Mouse (Mus musculus): ENCODE measurements around the gene Pclo. TPM values are rescaled to one million over a fixed set of nuclear protein-coding genes. Genes with fewer than 3 reads are reported as not detected.

The Pclo gene
- polyA plus RNA-seq, 1 experiment from 2014 or later = 0.11 TPM

DNA sequence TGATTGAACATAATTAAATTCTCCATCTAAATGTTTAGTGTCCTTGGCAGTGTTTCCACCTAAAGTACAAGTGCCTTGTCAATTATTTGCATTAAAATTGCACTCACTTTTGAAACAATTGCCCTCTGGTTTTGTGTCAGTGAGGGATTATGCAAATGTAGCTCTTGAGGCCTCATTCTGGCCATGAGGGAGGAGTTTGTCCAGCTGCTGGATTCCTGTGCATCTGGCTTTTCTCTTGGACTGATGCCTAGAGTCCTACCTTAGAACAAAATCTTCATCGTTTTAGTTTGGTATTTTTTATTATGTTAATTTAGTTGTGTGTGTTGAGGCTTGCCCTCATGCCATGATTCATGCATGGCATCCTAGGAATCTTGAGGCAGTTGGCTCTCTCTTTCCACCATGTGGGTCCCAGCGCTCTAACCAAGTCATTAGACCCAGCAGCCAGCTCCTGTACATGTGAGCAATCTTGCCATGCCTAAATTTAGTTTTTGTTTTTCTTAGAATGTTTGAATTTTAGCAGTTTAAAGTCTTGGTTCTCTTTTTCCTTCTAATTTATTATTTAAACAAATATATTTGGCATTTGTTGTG, 80.8 kb downstream of the Pclo start:
- no peaks in the 10 kb centered on the region for H3K4me1 ChIP-seq
- no peaks in the 10 kb centered on the region for H3K9me3 ChIP-seq (replicated peaks)
- H3K36me3 ChIP-seq = no peaks in the 10 kb centered on the region
- no peak for DNase-seq (ENCODE audit: low spot score)
- no peak overlapping the region for H3K27ac ChIP-seq
- no peak overlapping the region for H3K4me3 ChIP-seq
- no peaks in the 10 kb centered on the region for H3K27me3 ChIP-seq (ENCODE audit: low read depth, poor library complexity, severe bottlenecking)
- WGBS = 77% methylated on average over 2 of the region's 2 CpGs

DNA sequence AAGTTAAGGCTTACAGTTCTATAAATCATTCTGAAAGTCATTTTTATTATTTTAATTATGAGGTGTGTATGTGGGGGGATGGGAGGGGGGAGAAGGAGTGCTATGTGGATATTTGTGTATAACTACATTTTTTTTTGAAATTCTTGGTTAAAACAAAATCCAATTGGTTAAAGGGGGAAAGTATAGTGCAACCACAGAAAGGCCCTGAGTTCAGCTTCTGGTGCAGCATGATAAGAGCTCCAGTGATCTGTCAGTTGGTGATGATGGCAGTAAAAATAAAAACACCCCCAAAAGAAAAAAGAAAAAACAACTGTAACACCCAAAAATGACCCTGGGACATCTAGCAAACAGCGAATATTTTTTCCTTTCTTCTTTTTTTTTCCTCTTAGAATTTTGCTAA, 93.6 kb downstream of the Pclo start:
- Histone ChIP-seq H3K36me3 (no peaks in the 10 kb centered on the region), H3K4me1 (no peaks in the 10 kb centered on the region), H3K9me3 (replicated peaks) (no peaks in the 10 kb centered on the region), H3K27ac (no peak overlapping the region), H3K4me3 (no peak overlapping the region), H3K27me3 (ENCODE audit: low read depth, poor library complexity, severe bottlenecking) (no peaks in the 10 kb centered on the region)
- WGBS = 68% methylated on average over 1 of the region's 1 CpGs
- DNase-seq (ENCODE audit: low spot score) = no peak

- H3K4me1 ChIP-seq = no peaks in the 10 kb centered on the region
- no peaks in the 10 kb centered on the region for H3K27me3 ChIP-seq (ENCODE audit: low read depth, poor library complexity, severe bottlenecking)
- no peak overlapping the region for H3K27ac ChIP-seq
- no peak overlapping the region for H3K4me3 ChIP-seq
- no peak for DNase-seq (ENCODE audit: low spot score)
- no peaks in the 10 kb centered on the region for H3K9me3 ChIP-seq (replicated peaks)
- WGBS = 89% methylated on average over 7 of the region's 7 CpGs
- H3K36me3 ChIP-seq = no peaks in the 10 kb centered on the region
These were observed 106.4 kb downstream of the Pclo start for GRCm38 (mm10) chr5:14621146-14621545.

DNA sequence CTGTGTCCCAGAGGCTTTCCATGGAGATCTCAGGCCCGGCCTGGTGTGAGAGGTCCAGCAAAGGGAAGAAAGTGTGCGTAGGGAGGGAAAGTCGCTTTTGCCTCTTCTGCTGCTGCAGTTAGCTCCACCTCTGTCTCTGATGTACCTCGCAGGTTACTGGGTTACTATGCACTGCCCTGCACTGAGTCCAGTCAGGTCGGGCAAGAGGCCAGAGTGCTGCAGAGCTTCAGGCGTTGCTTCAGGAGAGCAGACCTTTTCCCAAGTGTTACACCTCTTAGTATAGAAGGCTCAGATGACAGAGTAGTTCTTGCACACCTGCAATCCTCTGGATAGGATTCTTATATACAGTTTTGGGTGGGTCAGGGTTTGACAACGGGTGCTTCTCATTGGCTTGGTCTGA, 108.6 kb downstream of the Pclo start:
- no peaks in the 10 kb centered on the region for H3K27me3 ChIP-seq (ENCODE audit: low read depth, poor library complexity, severe bottlenecking)
- H3K4me1 ChIP-seq = no peaks in the 10 kb centered on the region
- no peaks in the 10 kb centered on the region for H3K9me3 ChIP-seq (replicated peaks)
- DNase-seq (ENCODE audit: low spot score) = no peak
- no peak overlapping the region for H3K27ac ChIP-seq
- WGBS = 71% methylated on average over 7 of the region's 7 CpGs
- no peak overlapping the region for H3K4me3 ChIP-seq
- H3K36me3 ChIP-seq = no peaks in the 10 kb centered on the region

GRCm38 (mm10) chr5:14641260-14641659, 126.5 kb downstream of the Pclo start:
- 87% methylated on average over 1 of the region's 1 CpGs for WGBS

GRCm38 (mm10) chr5:14645856-14646255, 131.1 kb downstream of the Pclo start:
- Histone ChIP-seq H3K27ac (no peak overlapping the region), H3K36me3 (no peaks in the 10 kb centered on the region), H3K4me1 (no peaks in the 10 kb centered on the region), H3K27me3 (ENCODE audit: low read depth, poor library complexity, severe bottlenecking) (no peaks in the 10 kb centered on the region), H3K4me3 (no peak overlapping the region), H3K9me3 (replicated peaks) (no peaks in the 10 kb centered on the region)
- DNase-seq (ENCODE audit: low spot score) = no peak
- WGBS = 93% methylated on average over 3 of the region's 3 CpGs

More at GRCm38 (mm10) chr5:14641260-14641659, 126.5 kb downstream of the Pclo start:
- Histone ChIP-seq H3K27ac (no peak overlapping the region), H3K4me3 (no peak overlapping the region), H3K36me3 (no peaks in the 10 kb centered on the region), H3K9me3 (replicated peaks) (no peaks in the 10 kb centered on the region), H3K4me1 (no peaks in the 10 kb centered on the region), H3K27me3 (ENCODE audit: low read depth, poor library complexity, severe bottlenecking) (no peaks in the 10 kb centered on the region)
- DNase-seq (ENCODE audit: low spot score) = no peak

DNA sequence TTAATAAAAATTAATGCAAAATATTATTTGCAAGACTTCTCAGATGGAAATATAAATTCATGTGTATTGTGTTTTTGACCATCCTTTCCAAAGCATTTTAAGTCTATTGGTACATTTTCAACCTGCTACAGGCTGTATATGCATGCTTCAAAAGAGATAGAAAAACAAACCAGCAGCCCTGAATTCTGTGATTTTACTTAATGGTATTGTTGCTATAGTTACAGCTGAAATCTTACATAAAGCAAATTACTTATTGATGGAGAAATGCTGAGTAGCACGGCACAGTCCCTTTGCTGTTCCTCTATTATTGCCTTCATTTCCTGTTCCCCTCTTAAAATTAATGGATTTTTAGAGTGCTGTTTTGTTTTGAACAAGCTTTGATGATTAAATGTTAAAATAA, 145.9 kb downstream of the Pclo start:
- no peak for DNase-seq (ENCODE audit: low spot score)
- no peak overlapping the region for H3K4me3 ChIP-seq
- 70% methylated on average over 1 of the region's 1 CpGs for WGBS
- no peaks in the 10 kb centered on the region for H3K9me3 ChIP-seq (replicated peaks)
- no peaks in the 10 kb centered on the region for H3K27me3 ChIP-seq (ENCODE audit: low read depth, poor library complexity, severe bottlenecking)
- no peaks in the 10 kb centered on the region for H3K4me1 ChIP-seq
- H3K27ac ChIP-seq = no peak overlapping the region
- no peaks in the 10 kb centered on the region for H3K36me3 ChIP-seq

DNA sequence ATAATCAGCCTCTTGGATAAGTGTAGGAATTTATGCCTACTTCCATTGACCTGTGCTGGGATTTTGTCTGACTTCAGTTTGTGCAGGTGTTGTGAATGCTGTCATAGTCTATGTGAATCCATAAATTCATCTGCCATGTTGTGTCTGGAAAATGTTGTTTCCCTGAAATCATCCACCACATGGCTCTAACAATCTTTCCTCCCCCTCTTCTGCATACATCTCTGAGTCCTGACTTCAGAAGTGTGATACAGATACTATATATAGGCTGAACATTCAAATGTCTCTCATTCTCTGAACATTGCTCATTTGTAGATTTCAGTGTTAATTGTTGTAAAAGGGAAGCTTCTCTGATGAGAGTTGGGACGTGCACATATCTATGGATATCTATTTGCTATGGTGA, 147.5 kb downstream of the Pclo start:
- Histone ChIP-seq H3K27ac (no peak overlapping the region), H3K4me3 (no peak overlapping the region), H3K9me3 (replicated peaks) (no peaks in the 10 kb centered on the region), H3K36me3 (no peaks in the 10 kb centered on the region), H3K27me3 (ENCODE audit: low read depth, poor library complexity, severe bottlenecking) (no peaks in the 10 kb centered on the region), H3K4me1 (no peaks in the 10 kb centered on the region)
- WGBS = 94% methylated on average over 1 of the region's 1 CpGs
- no peak for DNase-seq (ENCODE audit: low spot score)

DNA sequence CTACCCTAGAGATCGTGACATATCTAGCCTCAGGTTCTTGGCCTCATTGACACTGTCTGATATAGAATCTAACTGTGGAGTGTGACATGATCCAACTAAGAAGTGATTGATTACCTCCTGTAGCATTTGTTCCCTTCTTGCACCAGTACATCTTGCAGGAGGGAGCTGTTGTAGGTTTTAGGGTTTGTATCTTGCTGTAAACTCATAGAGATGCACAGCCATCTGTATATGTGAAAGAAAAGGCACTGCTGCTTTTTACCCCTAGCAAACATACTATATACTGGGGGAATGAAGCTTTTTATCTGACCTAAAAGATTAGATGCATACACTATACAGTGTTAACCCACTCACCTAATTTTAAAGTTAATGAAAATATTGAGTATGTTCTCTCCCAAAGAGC, 147.9 kb downstream of the Pclo start:
- no peak for DNase-seq (ENCODE audit: low spot score)
- no peaks in the 10 kb centered on the region for H3K4me1 ChIP-seq
- no peak overlapping the region for H3K4me3 ChIP-seq
- no peak overlapping the region for H3K27ac ChIP-seq
- no peaks in the 10 kb centered on the region for H3K27me3 ChIP-seq (ENCODE audit: low read depth, poor library complexity, severe bottlenecking)
- H3K36me3 ChIP-seq = no peaks in the 10 kb centered on the region
- 87% methylated on average over 1 of the region's 1 CpGs for WGBS
- no peaks in the 10 kb centered on the region for H3K9me3 ChIP-seq (replicated peaks)

DNA sequence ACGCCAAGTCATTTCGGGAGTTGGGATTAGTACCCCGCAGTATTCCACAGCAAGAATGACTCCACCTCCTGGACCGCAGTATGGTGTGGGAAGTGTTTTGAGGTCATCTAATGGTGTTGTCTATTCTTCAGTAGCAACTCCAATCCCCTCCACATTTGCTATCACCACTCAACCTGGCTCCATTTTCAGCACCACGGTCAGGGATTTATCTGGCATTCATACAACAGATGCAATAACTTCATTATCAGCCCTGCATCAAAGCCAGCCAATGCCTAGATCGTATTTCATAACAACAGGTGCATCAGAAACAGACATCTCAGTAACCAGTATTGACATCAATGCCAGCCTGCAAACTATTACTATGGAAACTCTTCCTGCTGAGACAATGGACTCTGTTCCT, 165.7 kb downstream of the Pclo start:
- no peak for DNase-seq (ENCODE audit: low spot score)
- no peaks in the 10 kb centered on the region for H3K36me3 ChIP-seq
- no peaks in the 10 kb centered on the region for H3K9me3 ChIP-seq (replicated peaks)
- H3K4me3 ChIP-seq = no peak overlapping the region
- 90% methylated on average over 6 of the region's 6 CpGs for WGBS
- no peak overlapping the region for H3K27ac ChIP-seq
- H3K27me3 ChIP-seq (ENCODE audit: low read depth, poor library complexity, severe bottlenecking) = no peaks in the 10 kb centered on the region
- H3K4me1 ChIP-seq = no peaks in the 10 kb centered on the region

DNA sequence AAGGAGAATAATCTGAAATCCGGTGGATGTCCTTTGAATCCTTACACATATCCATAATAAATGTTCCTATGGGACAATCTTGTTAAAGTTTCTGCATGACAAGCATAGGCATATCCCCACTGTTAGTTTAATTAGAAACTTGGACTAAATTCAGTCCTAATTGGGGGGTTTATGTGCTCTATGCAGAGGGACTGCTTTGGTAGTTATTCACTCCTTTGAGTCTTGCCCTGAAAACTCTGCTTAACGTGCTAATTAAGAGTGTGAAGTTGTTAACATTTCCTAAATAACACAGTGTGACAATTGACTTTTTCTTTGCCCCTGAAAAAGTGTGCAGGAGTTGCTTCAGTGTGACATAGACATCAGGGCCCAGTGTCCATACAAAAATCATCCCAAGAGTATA, 177.3 kb downstream of the Pclo start:
- no peak overlapping the region for H3K4me3 ChIP-seq
- no peaks in the 10 kb centered on the region for H3K4me1 ChIP-seq
- no peak for DNase-seq (ENCODE audit: low spot score)
- no peaks in the 10 kb centered on the region for H3K9me3 ChIP-seq (replicated peaks)
- 71% methylated on average over 2 of the region's 2 CpGs for WGBS
- no peaks in the 10 kb centered on the region for H3K36me3 ChIP-seq
- H3K27me3 ChIP-seq (ENCODE audit: low read depth, poor library complexity, severe bottlenecking) = no peaks in the 10 kb centered on the region
- H3K27ac ChIP-seq = no peak overlapping the region

DNA sequence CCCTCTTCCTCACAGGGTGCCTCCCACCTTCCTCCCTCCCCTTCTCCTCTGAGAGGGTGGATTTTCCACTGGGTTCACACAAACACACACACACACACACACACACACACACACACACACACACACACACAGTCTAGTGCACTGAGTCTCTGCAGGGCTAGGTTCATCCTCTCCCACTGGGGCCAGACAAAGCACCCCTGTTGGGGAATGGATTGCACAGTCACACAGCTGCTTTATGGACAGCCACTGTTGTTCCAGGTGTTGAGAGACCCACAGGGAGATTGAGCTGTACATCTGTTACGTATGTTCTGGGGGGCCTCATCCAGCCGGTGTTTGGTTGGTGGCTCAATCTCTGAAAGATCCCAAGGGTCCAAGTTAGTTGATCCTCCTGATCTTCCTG, 182.0 kb downstream of the Pclo start:
- WGBS = 90% methylated on average over 2 of the region's 2 CpGs
- Histone ChIP-seq H3K9me3 (replicated peaks) (no peaks in the 10 kb centered on the region), H3K27me3 (ENCODE audit: low read depth, poor library complexity, severe bottlenecking) (no peaks in the 10 kb centered on the region), H3K4me3 (no peak overlapping the region), H3K4me1 (no peaks in the 10 kb centered on the region), H3K36me3 (no peaks in the 10 kb centered on the region), H3K27ac (no peak overlapping the region)
- DNase-seq (ENCODE audit: low spot score) = no peak

- Histone ChIP-seq H3K4me3 (no peak overlapping the region), H3K4me1 (no peaks in the 10 kb centered on the region), H3K9me3 (replicated peaks) (no peaks in the 10 kb centered on the region), H3K27me3 (ENCODE audit: low read depth, poor library complexity, severe bottlenecking) (no peaks in the 10 kb centered on the region), H3K36me3 (no peaks in the 10 kb centered on the region), H3K27ac (no peak overlapping the region)
- DNase-seq (ENCODE audit: low spot score) = no peak
These were observed 186.2 kb downstream of the Pclo start for GRCm38 (mm10) chr5:14700900-14701299.

- H3K27ac ChIP-seq = no peak overlapping the region
- no peaks in the 10 kb centered on the region for H3K4me1 ChIP-seq
- no peak overlapping the region for H3K4me3 ChIP-seq
- H3K36me3 ChIP-seq = no peaks in the 10 kb centered on the region
- no peaks in the 10 kb centered on the region for H3K9me3 ChIP-seq (replicated peaks)
- 75% methylated on average over 2 of the region's 2 CpGs for WGBS
- DNase-seq (ENCODE audit: low spot score) = no peak
- H3K27me3 ChIP-seq (ENCODE audit: low read depth, poor library complexity, severe bottlenecking) = no peaks in the 10 kb centered on the region
These were observed 190.7 kb downstream of the Pclo start for GRCm38 (mm10) chr5:14705423-14705822.
